Mouse (Mus musculus): ENCODE data around the gene Ccdc63.

DNA sequence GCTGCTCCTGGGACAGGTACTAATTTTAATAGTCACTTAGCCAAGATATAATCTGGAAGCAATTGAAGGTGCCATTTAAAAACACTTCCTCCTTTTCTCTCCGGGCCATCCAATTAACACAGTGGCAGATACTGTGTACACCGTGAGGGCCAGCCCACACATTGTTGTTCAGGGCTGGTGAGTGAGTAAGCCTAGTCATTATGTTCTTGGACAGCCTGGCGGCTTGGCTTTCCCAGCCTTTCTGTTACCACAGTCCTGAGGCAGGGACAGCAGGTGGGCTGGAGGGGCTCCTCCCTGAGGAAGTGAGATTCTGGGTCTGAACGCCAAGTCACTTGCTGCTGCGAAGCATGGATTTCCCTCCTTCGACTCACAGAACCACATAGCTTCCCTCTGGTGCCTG is 39.0 kb upstream of the Ccdc63 start:
- TF ChIP-seq MAFK (IDR thresholded peaks at IDR 0.05; ENCODE audit: insufficient read depth, low read depth, low read length) (no peak), ZNF384 (IDR thresholded peaks at IDR 0.05; ENCODE audit: low read depth, low read length) (no peak), ZC3H11A (IDR thresholded peaks at IDR 0.05; ENCODE audit: borderline replicate concordance, low read depth, low read length) (no peak)
